Mouse (Mus musculus): Measurements from ENCODE around the gene Scrn2. TPM values are rescaled to one million over a fixed set of nuclear protein-coding genes. Genes with fewer than 3 reads are reported as not detected.

Scrn2 gene
- polyA plus RNA-seq (2012), result 33.6 and 35.9 TPM in 2 replicates

DNA sequence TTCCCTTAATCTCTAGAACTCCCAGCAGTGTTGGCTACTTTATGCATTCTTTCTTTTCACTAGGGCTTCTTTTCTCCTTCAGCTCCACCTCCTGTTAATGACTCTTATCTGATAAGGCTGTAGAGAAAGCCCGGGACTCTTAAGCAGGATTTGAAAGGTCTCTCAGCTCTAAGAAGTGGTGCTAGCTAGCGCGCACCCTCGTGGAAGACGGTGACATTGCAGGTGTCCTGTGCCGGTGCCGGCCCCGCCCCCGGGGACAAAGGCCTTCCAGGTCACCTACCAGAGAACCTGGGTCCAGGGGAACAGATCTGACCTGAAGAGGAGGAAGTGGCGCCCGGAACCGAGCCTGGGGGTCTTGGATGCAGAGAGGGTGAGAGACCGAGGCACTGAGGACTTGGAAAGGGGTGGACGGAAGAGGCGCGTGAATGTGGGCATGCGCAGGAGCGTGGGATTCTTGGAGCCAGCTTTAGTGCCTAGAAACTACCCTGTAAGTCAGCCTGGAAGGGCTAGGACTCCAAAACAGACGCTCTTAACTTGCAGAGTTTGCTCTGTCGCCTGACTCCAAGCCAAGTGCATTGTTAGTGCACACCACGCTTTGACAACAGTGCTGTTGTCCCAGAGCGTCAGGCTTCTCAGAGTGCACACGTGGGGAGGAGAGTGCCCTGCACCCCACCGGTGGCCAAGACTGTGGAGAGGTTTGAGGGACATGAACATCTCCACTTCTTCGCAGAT is at the start of gene Scrn2:
Scrn2 (plus strand) TSS at position 253 of the 732 bp plus-strand sequence.

DNA sequence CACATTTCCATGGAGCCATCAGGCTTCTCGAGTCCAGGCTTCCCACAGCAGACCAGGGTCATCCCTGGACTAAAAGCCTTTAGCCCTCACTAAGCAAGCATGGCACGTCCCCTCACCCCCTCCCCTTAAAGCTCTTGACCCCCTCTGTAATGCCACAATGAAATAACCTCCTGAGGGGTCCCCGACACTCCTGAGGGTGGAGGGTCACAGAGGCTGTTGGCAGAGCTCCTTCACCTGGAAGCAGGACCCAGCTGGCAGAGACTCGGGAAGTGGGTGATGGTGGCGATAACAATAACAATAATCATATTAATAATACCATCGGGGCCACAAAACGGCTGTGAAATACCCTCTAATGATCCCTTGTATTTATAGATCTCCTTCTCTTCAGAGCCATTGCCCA is 46.9 kb upstream of the Scrn2 start, which contains the start of gene Sp2:
Sp2 (minus strand) TSS at position 101 of the 400 bp plus-strand sequence.

DNA sequence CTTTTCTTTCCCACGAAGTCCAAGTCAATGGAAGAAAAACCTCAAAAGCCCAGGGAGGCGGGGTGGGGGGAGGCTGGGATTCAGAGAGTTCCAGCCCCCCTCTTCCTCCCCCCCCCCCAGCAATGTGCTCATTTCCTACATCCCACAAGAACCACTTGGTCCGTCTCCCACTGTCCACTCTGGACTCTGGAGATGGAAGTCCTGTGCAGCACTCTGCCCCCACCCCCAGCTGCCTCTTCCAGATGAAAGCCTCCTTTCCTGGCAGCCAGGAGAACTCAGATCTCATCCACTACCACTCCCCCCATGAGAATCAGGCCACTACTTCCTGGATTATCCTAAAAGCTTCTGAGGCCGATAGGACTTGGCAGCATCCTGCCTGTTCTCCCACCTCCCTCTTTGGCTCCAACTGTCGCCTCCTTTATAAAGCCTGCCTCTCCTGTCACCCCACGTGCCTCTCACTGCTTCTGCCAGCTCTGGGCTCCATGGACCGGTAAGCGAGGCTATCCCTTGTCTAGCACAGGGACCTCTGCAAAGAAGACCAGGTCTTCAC is 16.5 kb upstream of the Scrn2 start, which contains the start of gene Sp6:
Sp6 (plus strand) TSS at position 274 of the 550 bp plus-strand sequence.

DNA sequence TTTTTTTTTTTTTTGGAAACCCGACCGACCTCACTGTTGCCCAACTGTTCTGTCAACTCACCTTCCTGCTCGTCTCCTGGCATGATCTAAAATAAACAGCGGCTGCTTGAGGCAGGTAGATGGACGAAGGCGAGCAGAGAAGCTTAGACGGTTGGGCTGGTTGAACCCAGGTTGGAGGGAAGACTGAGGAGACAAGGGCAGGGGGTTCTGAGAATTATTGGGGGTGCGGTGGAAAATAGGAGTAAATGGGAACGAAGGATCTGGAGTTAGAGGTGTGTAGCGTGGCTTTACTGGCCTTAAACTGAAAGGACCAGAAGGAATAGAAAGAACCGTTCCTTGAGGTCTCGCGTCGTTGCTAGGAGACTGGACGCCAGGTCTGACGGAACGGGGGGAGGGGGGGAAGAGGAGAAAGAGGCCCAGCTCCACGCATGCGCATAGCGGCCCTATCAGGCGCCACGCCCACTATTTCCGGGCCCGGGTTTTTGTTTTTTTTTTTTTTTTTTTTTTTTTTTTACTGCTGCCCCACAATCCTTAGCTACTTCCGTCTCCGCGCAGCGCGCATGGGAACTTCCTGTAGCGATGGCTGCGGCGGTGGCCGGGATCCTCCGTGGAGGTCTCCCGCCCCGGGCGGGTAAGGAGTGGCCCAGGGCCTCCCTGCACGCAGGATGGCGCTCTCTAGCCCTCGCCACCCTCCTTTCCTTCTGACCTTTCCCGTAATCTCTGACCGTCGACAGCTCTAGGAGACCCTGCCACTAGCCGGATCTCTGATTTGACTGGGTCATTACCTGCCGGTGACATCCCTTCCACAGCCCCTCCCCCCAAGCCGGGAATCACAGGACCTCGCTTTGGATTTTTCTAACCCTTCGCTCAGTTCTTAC is 11.5 kb downstream of the Scrn2 start, which contains the start of the genes Lrrc46 and Mrpl10:
Lrrc46 (minus strand) TSS at position 386 of the 878 bp plus-strand sequence.
Mrpl10 (plus strand) TSS at position 539 of the 878 bp plus-strand sequence.

DNA sequence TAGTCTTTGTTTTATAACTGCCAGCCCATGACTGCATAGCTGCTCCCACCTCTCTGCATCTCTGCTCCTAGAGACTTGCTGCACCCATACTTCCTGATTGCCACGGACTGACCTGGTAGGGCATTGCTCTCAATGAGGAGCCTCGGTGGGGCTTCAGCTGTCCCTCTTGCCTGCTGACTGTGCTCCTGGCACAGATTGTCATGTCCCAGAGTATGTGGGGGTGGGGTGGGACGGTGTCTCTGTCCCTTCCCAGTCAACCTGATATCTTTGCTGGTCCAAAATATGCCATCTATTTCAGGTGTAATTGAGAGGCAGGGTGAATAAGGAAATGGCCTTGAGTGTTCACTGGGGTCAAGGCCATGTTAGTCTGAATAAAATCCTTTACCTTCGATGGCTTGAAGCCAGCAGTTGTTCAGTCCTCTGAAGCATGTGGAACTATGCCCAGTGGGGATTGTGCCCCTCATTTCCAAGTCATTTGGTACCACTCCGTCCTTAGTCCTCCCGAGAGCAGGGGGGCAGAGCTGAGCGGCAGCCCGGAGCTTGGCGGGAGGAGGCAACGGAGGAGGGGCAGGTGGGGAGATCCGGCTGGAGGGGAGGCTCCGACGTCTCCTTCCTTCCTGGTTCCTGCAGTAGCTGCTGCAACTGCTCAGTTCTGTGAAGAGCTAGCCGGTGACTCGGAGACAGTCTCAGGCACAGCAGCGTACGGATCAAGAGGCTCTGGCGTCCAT is 20.6 kb downstream of the Scrn2 start, which contains the start of gene Osbpl7:
Osbpl7 (plus strand) TSS at position 413 of the 728 bp plus-strand sequence.

Other genes starting within 250 kb of the Scrn2 start
- gene Cbx1, start 240.8 kb upstream of the Scrn2 start, polyA plus RNA-seq (2012), result 41.6 and 69.2 TPM in 2 replicates
- 47.8 and 52.1 TPM in 2 replicates for gene Nfe2l1, start 200.0 kb upstream of the Scrn2 start, polyA plus RNA-seq (2012)
- gene Copz2, start 180.1 kb upstream of the Scrn2 start, polyA plus RNA-seq (2012), result 4.2 and 5.6 TPM in 2 replicates
- 70.4 and 75.0 TPM in 2 replicates for gene Cdk5rap3, start 113.4 kb upstream of the Scrn2 start, polyA plus RNA-seq (2012)
- not detected in 2 replicates for gene Prr15l, start 101.8 kb upstream of the Scrn2 start, polyA plus RNA-seq (2012)
- 18.1 and 21.9 TPM in 2 replicates for gene Pnpo, start 86.0 kb upstream of the Scrn2 start, polyA plus RNA-seq (2012)
- 60.4 and 68.0 TPM in 2 replicates for gene Sp2, start 47.0 kb upstream of the Scrn2 start, polyA plus RNA-seq (2012)
- gene Sp6, start 16.5 kb upstream of the Scrn2 start, polyA plus RNA-seq (2012), result 0.17 and 0.29 TPM in 2 replicates
- 0.11 and 0.15 TPM in 2 replicates for gene Lrrc46, start 11.5 kb downstream of the Scrn2 start, polyA plus RNA-seq (2012)
- 36.3 and 38.0 TPM in 2 replicates for gene Mrpl10, start 11.6 kb downstream of the Scrn2 start, polyA plus RNA-seq (2012)
- 30.5 and 34.3 TPM in 2 replicates for gene Osbpl7, start 20.7 kb downstream of the Scrn2 start, polyA plus RNA-seq (2012)
- gene Tbx21, start 85.4 kb downstream of the Scrn2 start, polyA plus RNA-seq (2012), result 1.9 and 2.0 TPM in 2 replicates
- gene Tbkbp1, start 121.6 kb downstream of the Scrn2 start, polyA plus RNA-seq (2012), result 29.6 and 37.5 TPM in 2 replicates
- gene Kpnb1, start 157.9 kb downstream of the Scrn2 start, polyA plus RNA-seq (2012), result 36.5 and 38.9 TPM in 2 replicates

All from megakaryocyte-erythroid progenitor cell, adult 5 weeks (primary cell).